Mouse (Mus musculus) kidney, postnatal 0 days (tissue): ENCODE data around the gene Sidt2. TPM values are rescaled to one million over a fixed set of nuclear protein-coding genes. Genes with fewer than 3 reads are reported as not detected.
A peak's percentile ranks its signal among the peaks of the same experiment; 100 is the strongest.

Source experiments
- ATAC-seq: fragments of 200-750 bp; cut with Nextera tagmentation; replicated peaks from 2 replicates; pipeline ENCODE4 v1.8.0; 2017; ENCODE audit warnings: low read depth, moderate number of reproducible peaks, moderate TSS enrichment, moderate library complexity; ENCODE audit not compliant: low FRiP score
- DNase-seq: peaks from one replicate; pipeline ENCODE4 v3.0.0-alpha.2; 2016; ENCODE audit warnings: low spot score
- H3K27ac ChIP-seq: fragments of 300-500 bp; sonication (generic); 2 replicates; pipeline ENCODE4 v1.5.1; 2014; ENCODE audit warnings: mild to moderate bottlenecking
- H3K27me3 ChIP-seq: fragments of 300-500 bp; sonication (generic); 2 replicates; pipeline ENCODE4 v1.6.1; 2014; ENCODE audit warnings: low read length, mixed read lengths; ENCODE audit not compliant: insufficient read depth
- H3K36me3 ChIP-seq: fragments of 300-500 bp; sonication (generic); 2 replicates; pipeline ENCODE4 v1.6.1; 2014; ENCODE audit warnings: low read length, mixed read lengths; ENCODE audit not compliant: insufficient read depth
- H3K4me1 ChIP-seq: fragments of 300-500 bp; sonication (generic); replicated peaks from 2 replicates; pipeline ENCODE4 v1.6.1; 2014; ENCODE audit warnings: antibody characterized with exemption, low read length, mixed read lengths; ENCODE audit not compliant: insufficient read depth
- H3K4me2 ChIP-seq: fragments of 300-500 bp; sonication (generic); 2 replicates; pipeline ENCODE4 v1.6.1; 2014; ENCODE audit warnings: mild to moderate bottlenecking, low read length, moderate library complexity, mixed read lengths
- H3K4me3 ChIP-seq: fragments of 300-500 bp; sonication (generic); replicated peaks from 2 replicates; pipeline ENCODE4 v1.5.1; 2014; ENCODE audit warnings: low read depth, low read length
- H3K9ac ChIP-seq: fragments of 300-500 bp; sonication (generic); 2 replicates; pipeline ENCODE4 v1.6.1; 2014; ENCODE audit warnings: low read depth, low read length
- H3K9me3 ChIP-seq: fragments of 300-500 bp; sonication (generic); replicated peaks from 2 replicates; pipeline ENCODE4 v1.6.1; 2016; ENCODE audit warnings: low read length, inconsistent platforms, mixed read lengths
- CTCF ChIP-seq: IDR thresholded peaks from 2 replicates; pipeline ENCODE4 v1.5.1; 2016; ENCODE audit warnings: antibody characterized with exemption, low read depth, mild to moderate bottlenecking, moderate library complexity
- WGBS: fragments of 180-500 bp; shearing (Covaris S2); extraction: QIAGEN DNeasy Blood & Tissue Kit; methylation state at CpG from one replicate; pipeline ENCODE4 v1.1.7; 2014; 5-methylcytosine and 5-hydroxymethylcytosine counted together
- polyA plus RNA-seq: library from polyadenylated mRNA; unstranded; fragments of >200 nt; fragmentation: Nextera tagmentation; extraction: Ambion mirVana; gene quantifications from 2 replicates; pipeline ENCODE4 v1.2.1, GENCODE M21; 2015

The Sidt2 gene
- polyA plus RNA-seq, 1 experiment from 2014 or later: 53.5 TPM

GRCm38 (mm10) chr9:45936883-45937282 is 18.2 kb downstream of the Sidt2 start:
- WGBS: 20% methylated on average over 3 of the region's 3 CpGs

GRCm38 (mm10) chr9:45935628-45936210 is 19.3 kb downstream of the Sidt2 start, which contains the start of gene Tagln:
Gene Tagln (minus strand): TSS chr9:45936058.
- Histone ChIP-seq H3K36me3 (peaks cover 18% of the 10 kb centered on the region; the same call in 1 of the 2 replicates), H3K9me3 (no peaks in the 10 kb centered on the region), H3K4me2 (peak within 1 kb of the TSS; percentile 47), H3K4me1 (0 out of 2 replicates have a peak, but pooled peaks cover 5% of the 10 kb centered on the region), H3K9ac (peak within 1 kb of the TSS; percentile 23; the same call in 1 of the 2 replicates), H3K27me3 (no peaks in the 10 kb centered on the region), H3K27ac (peak within 1 kb of the TSS; percentile 15; the same call in 1 of the 2 replicates), H3K4me3 (peak within 1 kb of the TSS; percentile 18)
- ATAC-seq (peak; percentile 55; the same call in 1 of the 2 replicates), DNase-seq (peak; percentile 68)
- no peak; the same call in 1 of the 2 replicates for TF ChIP-seq CTCF
- 6% methylated on average over 21 of the region's 21 CpGs for WGBS

More at GRCm38 (mm10) chr9:45936883-45937282, 18.2 kb downstream of the Sidt2 start:
- Histone ChIP-seq H3K4me2 (no peak overlapping the region), H3K4me3 (no peak overlapping the region), H3K27me3 (no peaks in the 10 kb centered on the region), H3K27ac (peak overlapping the region; percentile 15; the same call in 1 of the 2 replicates), H3K4me1 (0 out of 2 replicates have a peak, but pooled peaks cover 5% of the 10 kb centered on the region), H3K9me3 (no peaks in the 10 kb centered on the region), H3K9ac (no peak overlapping the region), H3K36me3 (peaks cover 19% of the 10 kb centered on the region)
- peak; percentile 87 for DNase-seq
- peak; percentile 63 for ATAC-seq
- peak; percentile 86 for TF ChIP-seq CTCF

GRCm38 (mm10) chr9:45932571-45933415 is 22.3 kb downstream of the Sidt2 start:
- TF ChIP-seq CTCF: no peak
- 54% methylated on average over 11 of the region's 11 CpGs for WGBS

GRCm38 (mm10) chr9:45931958-45932357 is 23.1 kb downstream of the Sidt2 start:
- H3K4me1 ChIP-seq: 0 out of 2 replicates have a peak, but pooled peaks cover 5% of the 10 kb centered on the region
- no peak overlapping the region for H3K9ac ChIP-seq
- no peak overlapping the region for H3K27ac ChIP-seq
- H3K36me3 ChIP-seq: peaks cover 35% of the 10 kb centered on the region
- H3K9me3 ChIP-seq: no peaks in the 10 kb centered on the region
- DNase-seq (no peak), ATAC-seq (no peak)
- WGBS: 19% methylated on average over 1 of the region's 1 CpGs
- H3K27me3 ChIP-seq: no peaks in the 10 kb centered on the region
- no peak overlapping the region for H3K4me2 ChIP-seq
- TF ChIP-seq CTCF: no peak
- H3K4me3 ChIP-seq: no peak overlapping the region

More at GRCm38 (mm10) chr9:45932571-45933415, 22.3 kb downstream of the Sidt2 start:
- ATAC-seq (no peak), DNase-seq (peak; percentile 24)
- H3K4me3 ChIP-seq: no peak overlapping the region
- H3K9ac ChIP-seq: no peak overlapping the region
- H3K27me3 ChIP-seq: no peaks in the 10 kb centered on the region
- 0 out of 2 replicates have a peak, but pooled peaks cover 5% of the 10 kb centered on the region for H3K4me1 ChIP-seq
- no peak overlapping the region for H3K4me2 ChIP-seq
- H3K36me3 ChIP-seq: peaks cover 27% of the 10 kb centered on the region
- H3K9me3 ChIP-seq: no peaks in the 10 kb centered on the region
- H3K27ac ChIP-seq: no peak overlapping the region

- no peak overlapping the region for H3K27ac ChIP-seq
- WGBS: 81% methylated on average over 5 of the region's 5 CpGs
- H3K9me3 ChIP-seq: no peaks in the 10 kb centered on the region
- no peaks in the 10 kb centered on the region for H3K27me3 ChIP-seq
- H3K4me2 ChIP-seq: no peak overlapping the region
- no peak for ATAC-seq
- DNase-seq: no peak
- H3K4me1 ChIP-seq: no peaks in the 10 kb centered on the region
- no peak overlapping the region for H3K4me3 ChIP-seq
- no peak for TF ChIP-seq CTCF
- H3K36me3 ChIP-seq: peaks cover 47% of the 10 kb centered on the region
- no peak overlapping the region for H3K9ac ChIP-seq
These were observed 25.8 kb downstream of the Sidt2 start for GRCm38 (mm10) chr9:45929285-45929684.

- Histone ChIP-seq H3K9me3 (no peaks in the 10 kb centered on the region), H3K36me3 (peaks cover 53% of the 10 kb centered on the region), H3K4me2 (no peak overlapping the region), H3K4me1 (no peaks in the 10 kb centered on the region), H3K27ac (no peak overlapping the region), H3K4me3 (no peak overlapping the region), H3K27me3 (no peaks in the 10 kb centered on the region), H3K9ac (no peak overlapping the region)
- WGBS: 87% methylated on average over 1 of the region's 1 CpGs
- ATAC-seq (no peak), DNase-seq (peak; percentile 29)
- no peak for TF ChIP-seq CTCF
These were observed 35.2 kb downstream of the Sidt2 start for GRCm38 (mm10) chr9:45919895-45920294.
